Mouse (Mus musculus) testis, adult 2 months (tissue): Measurements from ENCODE around the gene Hes3. TPM values are rescaled to one million over a fixed set of nuclear protein-coding genes. Genes with fewer than 3 reads are reported as not detected.
A peak's percentile ranks its signal among the peaks of the same experiment; 100 is the strongest.

ENCODE experiments used
- H3K27ac ChIP-seq: fragments of 200-500 bp; 2 replicates; pipeline ENCODE4 v1.5.1; 2012; ENCODE audit warnings: low read depth, low read length; ENCODE audit not compliant: control insufficient read depth, insufficient read depth
- H3K27me3 ChIP-seq: fragments of 200-500 bp; 2 replicates; pipeline ENCODE4 v1.6.1; 2012; ENCODE audit warnings: mild to moderate bottlenecking, low read length, moderate library complexity; ENCODE audit not compliant: control insufficient read depth, insufficient read depth
- H3K36me3 ChIP-seq: fragments of 200-500 bp; 2 replicates; pipeline ENCODE4 v1.6.1; 2012; ENCODE audit warnings: mild to moderate bottlenecking, low read length; ENCODE audit not compliant: control insufficient read depth, insufficient read depth
- H3K4me1 ChIP-seq: fragments of 200-500 bp; 2 replicates; pipeline ENCODE4 v1.6.1; 2012; ENCODE audit warnings: low read length; ENCODE audit not compliant: control insufficient read depth, insufficient read depth
- H3K4me3 ChIP-seq: fragments of 200-500 bp; 2 replicates; pipeline ENCODE4 v1.5.1; 2012; ENCODE audit warnings: low read depth, mild to moderate bottlenecking, low read length, moderate library complexity, mixed read lengths; ENCODE audit not compliant: control insufficient read depth
- CTCF ChIP-seq: fragments of 200-500 bp; IDR thresholded peaks from 2 replicates; pipeline ENCODE4 v1.5.1; 2012; ENCODE audit warnings: low read depth, mild to moderate bottlenecking, inconsistent platforms, low read length, moderate library complexity; ENCODE audit not compliant: control insufficient read depth, insufficient read depth, insufficient replicate concordance
- POLR2A ChIP-seq: fragments of 200-500 bp; IDR thresholded peaks from 2 replicates; pipeline ENCODE4 v1.6.1; 2012; ENCODE audit warnings: low read depth, mild to moderate bottlenecking, inconsistent platforms, low read length, moderate library complexity; ENCODE audit not compliant: control insufficient read depth
- polyA plus RNA-seq: library from polyadenylated mRNA; depleted of rRNA; stranded (reverse); fragments of >200 nt; gene quantifications from 2 replicates; pipeline ENCODE4 v1.2.3, GENCODE M21; 2012

Gene Hes3
- polyA plus RNA-seq, 1 experiment, result 1.5 TPM

GRCm38 (mm10) chr4:152277916-152278315 lies 13.5 kb downstream of the Hes3 start:
- Histone ChIP-seq H3K4me1 (peaks cover 15% of the 10 kb centered on the region), H3K27ac (no peak overlapping the region), H3K36me3 (no peaks in the 10 kb centered on the region), H3K4me3 (no peak overlapping the region), H3K27me3 (no peaks in the 10 kb centered on the region)
- peak; percentile 54; the same call in 1 of the 2 replicates for TF ChIP-seq CTCF
- TF ChIP-seq POLR2A, result no peak

GRCm38 (mm10) chr4:152276389-152277347 lies 14.8 kb downstream of the Hes3 start:
- peak overlapping the region; percentile 65 for H3K4me3 ChIP-seq
- H3K4me1 ChIP-seq, result peaks cover 8% of the 10 kb centered on the region
- no peaks in the 10 kb centered on the region for H3K27me3 ChIP-seq
- no peak overlapping the region for H3K27ac ChIP-seq
- TF ChIP-seq CTCF, result peak; percentile 88
- TF ChIP-seq POLR2A, result no peak
- no peaks in the 10 kb centered on the region for H3K36me3 ChIP-seq

GRCm38 (mm10) chr4:152274681-152275131 lies 16.8 kb downstream of the Hes3 start:
- Histone ChIP-seq H3K27ac (peak overlapping the region; percentile 59), H3K4me3 (peak overlapping the region; percentile 65), H3K27me3 (no peaks in the 10 kb centered on the region), H3K4me1 (peaks cover 8% of the 10 kb centered on the region), H3K36me3 (no peaks in the 10 kb centered on the region)
- TF ChIP-seq POLR2A (peak; percentile 17; the same call in 1 of the 2 replicates), CTCF (no peak)

- Histone ChIP-seq H3K36me3 (no peaks in the 10 kb centered on the region), H3K4me1 (peaks cover 8% of the 10 kb centered on the region), H3K27ac (peak within 1 kb of the TSS; percentile 59), H3K27me3 (no peaks in the 10 kb centered on the region), H3K4me3 (peak within 1 kb of the TSS; percentile 65)
- TF ChIP-seq CTCF, result no peak
- TF ChIP-seq POLR2A, result no peak
Observed at GRCm38 (mm10) chr4:152273621-152274236, 17.7 kb downstream of the Hes3 start, which contains the start of gene Gpr153. Gene Gpr153, plus strand, starts transcription at chr4:152274232.

- Histone ChIP-seq H3K4me3 (peak overlapping the region; percentile 65), H3K27ac (no peak overlapping the region), H3K36me3 (no peaks in the 10 kb centered on the region), H3K27me3 (no peaks in the 10 kb centered on the region), H3K4me1 (peaks cover 8% of the 10 kb centered on the region)
- TF ChIP-seq POLR2A, result no peak
- TF ChIP-seq CTCF, result no peak
Observed at GRCm38 (mm10) chr4:152273191-152273590, 18.3 kb downstream of the Hes3 start.

- no peak for TF ChIP-seq CTCF
- no peak for TF ChIP-seq POLR2A
- Histone ChIP-seq H3K4me1 (peaks cover 8% of the 10 kb centered on the region), H3K27ac (no peak overlapping the region), H3K27me3 (no peaks in the 10 kb centered on the region), H3K36me3 (no peaks in the 10 kb centered on the region), H3K4me3 (peak overlapping the region; percentile 65)
Observed at GRCm38 (mm10) chr4:152272449-152273049, 18.9 kb downstream of the Hes3 start.
